52 mouse cellular contexts compared by ENCODE assay signal in genomic region chr11:67738345-67738744, GRCm38 (mm10). TPM values are rescaled to one million over a fixed set of nuclear protein-coding genes. Genes with fewer than 3 reads are reported as not detected.
"Had no signal": no experiment of that assay in that cellular context is flagged by ENCODE, and none has a peak within 500 bp of the region (broad histone marks: within the 10 kb centered on the region; RNA-seq: fewer than 3 reads in every experiment).

No protein-coding gene starts in this region.

- H3K9ac ChIP-seq: heart, embryonic 12.5 days; heart, embryonic 13.5 days; heart, embryonic 15.5 days; hindbrain, embryonic 12.5 days; hindbrain, embryonic 13.5 days; hindbrain, embryonic 14.5 days; hindbrain, embryonic 15.5 days; intestine, embryonic 15.5 days; kidney, embryonic 15.5 days had no signal

- H3K4me2 ChIP-seq: heart, embryonic 11.5 days; heart, embryonic 12.5 days; heart, embryonic 13.5 days; heart, embryonic 15.5 days; hindbrain, embryonic 12.5 days; hindbrain, embryonic 13.5 days; hindbrain, embryonic 14.5 days; hindbrain, embryonic 15.5 days; intestine, embryonic 15.5 days; kidney, embryonic 15.5 days had no signal

- H3K27me3 ChIP-seq: heart, embryonic 12.5 days; heart, embryonic 13.5 days; heart, embryonic 15.5 days; hindbrain, embryonic 12.5 days; hindbrain, embryonic 13.5 days; hindbrain, embryonic 15.5 days; intestine, embryonic 15.5 days; kidney, embryonic 15.5 days had no signal

- DNase-seq: heart, postnatal 10 days; heart, postnatal 14 days; heart, postnatal 36 days; heart, postnatal 4 days; kidney, adult 11 months; kidney, adult 18-20 months; kidney, adult 2 months; kidney, adult 8-10 months; kidney, adult 9 months; kidney, postnatal 10 days; kidney, postnatal 14 days; kidney, postnatal 25 days; kidney, postnatal 36 days; kidney, postnatal 4 days; layer of hippocampus, adult 9-11 months; layer of hippocampus, postnatal 36 days had no signal

- H3K4me3 ChIP-seq: heart, embryonic 10.5 days; heart, embryonic 12.5 days; heart, embryonic 13.5 days; heart, embryonic 15.5 days; hindbrain, embryonic 10.5 days; hindbrain, embryonic 12.5 days; hindbrain, embryonic 13.5 days; hindbrain, embryonic 15.5 days; intestine, embryonic 15.5 days; kidney, embryonic 15.5 days; layer of hippocampus, adult 2 months; left cerebral cortex, adult 2 months had no signal

- H3K36me3 ChIP-seq: heart, embryonic 10.5 days; heart, embryonic 12.5 days; heart, embryonic 13.5 days; heart, embryonic 15.5 days; hindbrain, embryonic 10.5 days; hindbrain, embryonic 12.5 days; hindbrain, embryonic 13.5 days; hindbrain, embryonic 15.5 days; intestine, embryonic 15.5 days; kidney, embryonic 15.5 days had no signal

- H3K4me1 ChIP-seq: heart, embryonic 10.5 days; heart, embryonic 12.5 days; heart, embryonic 13.5 days; heart, embryonic 15.5 days; hindbrain, embryonic 10.5 days; hindbrain, embryonic 12.5 days; hindbrain, embryonic 13.5 days; hindbrain, embryonic 15.5 days; intestine, embryonic 15.5 days; kidney, embryonic 15.5 days had no signal

- H3K27ac ChIP-seq: heart, embryonic 10.5 days; heart, embryonic 13.5 days; heart, embryonic 15.5 days; hindbrain, embryonic 10.5 days; hindbrain, embryonic 12.5 days; hindbrain, embryonic 13.5 days; hindbrain, embryonic 14.5 days; hindbrain, embryonic 15.5 days; hindbrain, postnatal 0 days; intestine, embryonic 15.5 days; kidney, embryonic 15.5 days; kidney, postnatal 0 days; layer of hippocampus, adult 2 months; left cerebral cortex, adult 2 months had no signal

- H3K9me3 ChIP-seq: heart, embryonic 10.5 days; heart, embryonic 12.5 days; heart, embryonic 13.5 days; heart, embryonic 15.5 days; hindbrain, embryonic 10.5 days; hindbrain, embryonic 12.5 days; hindbrain, embryonic 13.5 days; hindbrain, embryonic 15.5 days; intestine, embryonic 15.5 days; kidney, embryonic 15.5 days had no signal

RNA-seq across cellular contexts. Expression of gene Glp2r, which starts 32.6 kb away (rescaled TPM):
- total RNA-seq: heart, postnatal 10 days; heart, postnatal 14 days; heart, postnatal 25 days; heart, postnatal 36 days; heart, postnatal 4 days; hematopoietic stem cell, adult 5-6 weeks; hindbrain, postnatal 0 days had no signal
- polyA plus RNA-seq: heart, embryonic 12.5 days; heart, embryonic 13.5 days; heart, embryonic 14.5 days; heart, embryonic 15.5 days; heart, postnatal 0 days; hindbrain, embryonic 10.5 days; hindbrain, embryonic 11.5 days; hindbrain, embryonic 12.5 days; hindbrain, embryonic 13.5 days; hindbrain, embryonic 14.5 days; inflammation-experienced regulatory T-cells, adult 6 months; kidney, adult 2 months; kidney, embryonic 14.5 days; kidney, postnatal 0 days had no signal

RNA-seq across cellular contexts. Expression of gene Gsg1l2, which starts 36.1 kb away (rescaled TPM):
- total RNA-seq: heart, postnatal 10 days; heart, postnatal 14 days; heart, postnatal 25 days; heart, postnatal 36 days; heart, postnatal 4 days; hematopoietic stem cell, adult 5-6 weeks; hindbrain, postnatal 0 days; layer of hippocampus, adult 18-20 months; layer of hippocampus, adult 2 months; layer of hippocampus, adult 8-10 months; layer of hippocampus, postnatal 10 days; layer of hippocampus, postnatal 14 days; layer of hippocampus, postnatal 25 days; layer of hippocampus, postnatal 36 days; left cerebral cortex, adult 18-20 months; left cerebral cortex, adult 2 months had no signal
- polyA plus RNA-seq: heart, embryonic 10.5 days; heart, embryonic 11.5 days; heart, embryonic 12.5 days; heart, embryonic 13.5 days; heart, embryonic 14.5 days; heart, embryonic 15.5 days; heart, embryonic 16.5 days; heart, postnatal 0 days; hindbrain, embryonic 10.5 days; hindbrain, embryonic 11.5 days; hindbrain, embryonic 12.5 days; hindbrain, embryonic 13.5 days; hindbrain, embryonic 14.5 days; hindbrain, embryonic 15.5 days; hindbrain, postnatal 0 days; inflammation-experienced regulatory T-cells, adult 6 months; intestine, embryonic 15.5 days; kidney, adult 2 months; kidney, embryonic 14.5 days; kidney, embryonic 15.5 days; kidney, embryonic 16.5 days; kidney, postnatal 0 days had no signal

RNA-seq across cellular contexts. Expression of gene Rcvrn, which starts 43.2 kb away (rescaled TPM):
- total RNA-seq: heart, postnatal 10 days; heart, postnatal 14 days; heart, postnatal 36 days; hematopoietic stem cell, adult 5-6 weeks; hindbrain, postnatal 0 days had no signal
- polyA plus RNA-seq: heart, embryonic 10.5 days; heart, embryonic 11.5 days; heart, embryonic 12.5 days; heart, embryonic 13.5 days; heart, embryonic 14.5 days; heart, embryonic 15.5 days; heart, embryonic 16.5 days; heart, postnatal 0 days; hindbrain, embryonic 10.5 days; hindbrain, embryonic 11.5 days; hindbrain, embryonic 12.5 days; hindbrain, embryonic 13.5 days; hindbrain, embryonic 14.5 days; hindbrain, embryonic 15.5 days; hindbrain, embryonic 16.5 days; hindbrain, postnatal 0 days; inflammation-experienced regulatory T-cells, adult 6 months; intestine, embryonic 14.5 days; intestine, embryonic 15.5 days; intestine, embryonic 16.5 days; intestine, postnatal 0 days; kidney, embryonic 14.5 days; kidney, embryonic 15.5 days; kidney, embryonic 16.5 days; kidney, postnatal 0 days; large intestine, adult 2 months had no signal

RNA-seq across cellular contexts. Expression of gene Dhrs7c, which starts 59.6 kb away (rescaled TPM):
- total RNA-seq: hematopoietic stem cell, adult 5-6 weeks; layer of hippocampus, adult 18-20 months; layer of hippocampus, adult 2 months; layer of hippocampus, adult 8-10 months; layer of hippocampus, postnatal 25 days; layer of hippocampus, postnatal 36 days; left cerebral cortex, adult 18-20 months had no signal
- polyA plus RNA-seq: heart, embryonic 10.5 days; hindbrain, embryonic 10.5 days; hindbrain, embryonic 11.5 days; hindbrain, embryonic 13.5 days; hindbrain, embryonic 14.5 days; hindbrain, embryonic 15.5 days; hindbrain, embryonic 16.5 days; inflammation-experienced regulatory T-cells, adult 6 months; intestine, embryonic 14.5 days; intestine, postnatal 0 days; kidney, embryonic 14.5 days; kidney, postnatal 0 days had no signal
